Comparison of ENCODE assay signal across 8 mouse cellular contexts in genomic region chr10:81318589-81319329, GRCm38 (mm10). TPM values are rescaled to one million over a fixed set of nuclear protein-coding genes. Genes with fewer than 3 reads are reported as not detected.
DNase-seq lines count a peak whose midpoint lies in the region; ATAC-seq and TF ChIP-seq lines count a peak whose summit lies in the region.

No protein-coding gene starts in this region.

- TF ChIP-seq CTCF in gastrocnemius, adult 2 months (IDR thresholded peaks at IDR 0.05): no peak
- no peak for TF ChIP-seq CTCF in E14TG2a.4 (conservative IDR thresholded peaks at IDR 0.05; ENCODE audit: low read length)

- 0 out of 2 replicates have a peak overlapping the region, but pooled peaks have one; percentile 34 for H3K9ac ChIP-seq in embryonic facial prominence, embryonic 14.5 days (ENCODE audit: low read depth, low read length)
- H3K9ac ChIP-seq in kidney, embryonic 16.5 days (replicated peaks; ENCODE audit: low read length): peak overlapping the region; percentile 74; the same call in 1 of the 2 replicates
- peak overlapping the region; percentile 54; the same call in 1 of the 2 replicates for H3K9ac ChIP-seq in midbrain, embryonic 13.5 days (replicated peaks)

- WGBS in embryonic facial prominence, embryonic 14.5 days: 85% methylated on average over 13 of the region's 13 CpGs
- 88% methylated on average over 13 of the region's 13 CpGs for WGBS in kidney, embryonic 16.5 days
- 93% methylated on average over 13 of the region's 13 CpGs for WGBS in midbrain, embryonic 13.5 days

- DNase-seq in gastrocnemius, adult 2 months: peak; percentile 78
- no peak for DNase-seq in gastrocnemius, postnatal 25 days
- DNase-seq in embryonic facial prominence, embryonic 14.5 days (ENCODE audit: low spot score): no peak

- H3K4me2 ChIP-seq in embryonic facial prominence, embryonic 14.5 days (ENCODE audit: low read depth, low read length): peak overlapping the region; percentile 72
- peak overlapping the region; percentile 74; the same call in 1 of the 2 replicates for H3K4me2 ChIP-seq in kidney, embryonic 16.5 days (replicated peaks; ENCODE audit: low read depth, low read length)
- H3K4me2 ChIP-seq in midbrain, embryonic 13.5 days (replicated peaks): peak overlapping the region; percentile 87

- peaks cover 65% of the 10 kb centered on the region for H3K36me3 ChIP-seq in E14TG2a.4 (ENCODE audit: insufficient read depth, low read length)
- H3K36me3 ChIP-seq in embryonic facial prominence, embryonic 14.5 days (ENCODE audit: control insufficient read depth, insufficient read depth, low read length): peaks cover 58% of the 10 kb centered on the region
- peaks cover 38% of the 10 kb centered on the region for H3K36me3 ChIP-seq in kidney, embryonic 16.5 days (ENCODE audit: insufficient read depth, low read length)
- H3K36me3 ChIP-seq in midbrain, embryonic 13.5 days: peaks cover 66% of the 10 kb centered on the region

- H3K27ac ChIP-seq in gastrocnemius, adult 2 months: peak overlapping the region; percentile 98
- H3K27ac ChIP-seq in embryonic facial prominence, embryonic 14.5 days (replicated peaks; ENCODE audit: low read depth, low read length): peak overlapping the region; percentile 93; the same call in 1 of the 2 replicates
- H3K27ac ChIP-seq in kidney, embryonic 16.5 days (ENCODE audit: low read length): peak overlapping the region; percentile 95
- H3K27ac ChIP-seq in midbrain, embryonic 13.5 days: no peak overlapping the region

- ATAC-seq in embryonic facial prominence, embryonic 14.5 days (ENCODE audit: low read depth): no peak
- ATAC-seq in kidney, embryonic 16.5 days (ENCODE audit: low FRiP score, low TSS enrichment): no peak
- ATAC-seq in midbrain, embryonic 13.5 days: no peak
- ATAC-seq in inflammation-experienced regulatory T-cells, adult 6 months: no peak
- ATAC-seq in monocyte, adult 5-6 weeks (replicated peaks; ENCODE audit: insufficient number of reproducible peaks, low FRiP score, low TSS enrichment, poor library complexity, severe bottlenecking): no peak

- no peaks in the 10 kb centered on the region for H3K27me3 ChIP-seq in E14TG2a.4 (ENCODE audit: insufficient read depth, low read length)
- H3K27me3 ChIP-seq in embryonic facial prominence, embryonic 14.5 days (replicated peaks; ENCODE audit: control insufficient read depth, insufficient read depth, low read length): no peaks in the 10 kb centered on the region
- no peaks in the 10 kb centered on the region for H3K27me3 ChIP-seq in kidney, embryonic 16.5 days (ENCODE audit: insufficient read depth, low read length)
- no peaks in the 10 kb centered on the region for H3K27me3 ChIP-seq in midbrain, embryonic 13.5 days

- no peaks in the 10 kb centered on the region for H3K9me3 ChIP-seq in E14TG2a.4 (ENCODE audit: low read length)
- no peaks in the 10 kb centered on the region for H3K9me3 ChIP-seq in embryonic facial prominence, embryonic 14.5 days (ENCODE audit: control insufficient read depth, low read length)
- H3K9me3 ChIP-seq in kidney, embryonic 16.5 days (ENCODE audit: low read length): no peaks in the 10 kb centered on the region
- H3K9me3 ChIP-seq in midbrain, embryonic 13.5 days: no peaks in the 10 kb centered on the region

- H3K4me1 ChIP-seq in E14TG2a.4 (replicated peaks; ENCODE audit: low read depth, low read length): peaks cover 83% of the 10 kb centered on the region
- peaks cover 12% of the 10 kb centered on the region; the same call in 1 of the 2 replicates for H3K4me1 ChIP-seq in embryonic facial prominence, embryonic 14.5 days (ENCODE audit: control insufficient read depth, insufficient read depth, low read length)
- peaks cover 44% of the 10 kb centered on the region for H3K4me1 ChIP-seq in kidney, embryonic 16.5 days (ENCODE audit: insufficient read depth, low read length)
- peaks cover 36% of the 10 kb centered on the region for H3K4me1 ChIP-seq in midbrain, embryonic 13.5 days (replicated peaks)

- intact Hi-C loops in gastrocnemius, adult 2 months (cut with DNase I): loop anchor here (2.0 kb wide), 1 partner anchor 26 kb away; the partner anchor contains the start of gene Pip5k1c

- peak overlapping the region; percentile 98 for H3K4me3 ChIP-seq in gastrocnemius, adult 2 months
- H3K4me3 ChIP-seq in E14TG2a.4 (replicated peaks; ENCODE audit: low read length): peak overlapping the region; percentile 100; the same call in 1 of the 2 replicates
- H3K4me3 ChIP-seq in embryonic facial prominence, embryonic 14.5 days (ENCODE audit: low read depth, low read length): no peak overlapping the region; the same call in 1 of the 2 replicates
- H3K4me3 ChIP-seq in kidney, embryonic 16.5 days (ENCODE audit: low read length): no peak overlapping the region
- 0 out of 2 replicates have a peak overlapping the region, but pooled peaks have one; percentile 96 for H3K4me3 ChIP-seq in midbrain, embryonic 13.5 days (replicated peaks)

RNA-seq across cellular contexts. Expression of gene Cactin, which starts 2.1 kb away (rescaled TPM):
- total RNA-seq in gastrocnemius, adult 2 months (2021): 10 to 100 TPM in 1 of 2 experiments, 1 to 10 TPM in 1; 8.5 to 11.5 TPM
- 1 to 10 TPM; 7.9 to 8.3 TPM for total RNA-seq in gastrocnemius, postnatal 25 days (2021)
- 27.0 and 27.5 TPM in 2 replicates for polyA plus RNA-seq in embryonic facial prominence, embryonic 14.5 days (2014; fragmentation: Nextera tagmentation; extraction: Ambion mirVana)
- 42.3 and 43.2 TPM in 2 replicates for polyA plus RNA-seq in kidney, embryonic 16.5 days (2015; fragmentation: Nextera tagmentation; extraction: Ambion mirVana)
- polyA plus RNA-seq in midbrain, embryonic 13.5 days (2015; fragmentation: Nextera tagmentation; extraction: Ambion mirVana): 35.5 and 35.8 TPM in 2 replicates
- 1 to 10 TPM; 2.9 to 6.5 (median 4.1) TPM for polyA plus RNA-seq in inflammation-experienced regulatory T-cells, adult 6 months (2017; shearing (Covaris generic))
- total RNA-seq in monocyte, adult 5-6 weeks (2017): 24.5 to 34.3 TPM (median 25.5 TPM) in 3 replicates

RNA-seq across cellular contexts. Expression of gene Tbxa2r, which starts 9.8 kb away (rescaled TPM):
- total RNA-seq in gastrocnemius, adult 2 months (2021): under 1 TPM; 0.43 to 0.75 TPM
- total RNA-seq in gastrocnemius, postnatal 25 days (2021): under 1 TPM; 0.83 to 1.00 TPM
- 6.7 and 8.7 TPM in 2 replicates for polyA plus RNA-seq in embryonic facial prominence, embryonic 14.5 days (2014; fragmentation: Nextera tagmentation; extraction: Ambion mirVana)
- 19.7 and 20.2 TPM in 2 replicates for polyA plus RNA-seq in kidney, embryonic 16.5 days (2015; fragmentation: Nextera tagmentation; extraction: Ambion mirVana)
- polyA plus RNA-seq in midbrain, embryonic 13.5 days (2015; fragmentation: Nextera tagmentation; extraction: Ambion mirVana): 4.7 and 4.9 TPM in 2 replicates
- 10 to 100 TPM in 2 of 3 experiments, 1 to 10 TPM in 1; 10.0 to 21.7 (median 17.0) TPM for polyA plus RNA-seq in inflammation-experienced regulatory T-cells, adult 6 months (2017; shearing (Covaris generic))
- 0.19 TPM in 1 of 3 replicates, not detected in the others for total RNA-seq in monocyte, adult 5-6 weeks (2017)

RNA-seq across cellular contexts. Expression of gene Gipc3, which starts 24.3 kb away (rescaled TPM):
- 1 to 10 TPM in 1 of 2 experiments, under 1 TPM in 1; 0.69 to 1.3 TPM for total RNA-seq in gastrocnemius, adult 2 months (2021)
- 1 to 10 TPM; 1.0 to 1.3 TPM for total RNA-seq in gastrocnemius, postnatal 25 days (2021)
- 0.04 and 0.14 TPM in 2 replicates for polyA plus RNA-seq in embryonic facial prominence, embryonic 14.5 days (2014; fragmentation: Nextera tagmentation; extraction: Ambion mirVana)
- 0.09 TPM in 2 replicates for polyA plus RNA-seq in kidney, embryonic 16.5 days (2015; fragmentation: Nextera tagmentation; extraction: Ambion mirVana)
- not detected in 2 replicates for polyA plus RNA-seq in midbrain, embryonic 13.5 days (2015; fragmentation: Nextera tagmentation; extraction: Ambion mirVana)
- under 1 TPM in 1 of 3 experiments, not detected in 2; 0.12 TPM for polyA plus RNA-seq in inflammation-experienced regulatory T-cells, adult 6 months (2017; shearing (Covaris generic))
- not detected in 3 replicates for total RNA-seq in monocyte, adult 5-6 weeks (2017)

RNA-seq across cellular contexts. Expression of gene Pip5k1c, which starts 26.0 kb away (rescaled TPM):
- total RNA-seq in gastrocnemius, adult 2 months (2021): 10 to 100 TPM; 20.7 to 25.0 TPM
- total RNA-seq in gastrocnemius, postnatal 25 days (2021): 10 to 100 TPM; 20.3 to 20.6 TPM
- 48.4 and 56.3 TPM in 2 replicates for polyA plus RNA-seq in embryonic facial prominence, embryonic 14.5 days (2014; fragmentation: Nextera tagmentation; extraction: Ambion mirVana)
- polyA plus RNA-seq in kidney, embryonic 16.5 days (2015; fragmentation: Nextera tagmentation; extraction: Ambion mirVana): 62.9 and 63.9 TPM in 2 replicates
- 92.8 and 99.6 TPM in 2 replicates for polyA plus RNA-seq in midbrain, embryonic 13.5 days (2015; fragmentation: Nextera tagmentation; extraction: Ambion mirVana)
- 10 to 100 TPM; 10.7 to 15.9 (median 14.4) TPM for polyA plus RNA-seq in inflammation-experienced regulatory T-cells, adult 6 months (2017; shearing (Covaris generic))
- total RNA-seq in monocyte, adult 5-6 weeks (2017): 47.3 to 69.4 TPM (median 50.3 TPM) in 3 replicates

RNA-seq across cellular contexts. Expression of gene Tjp3, which starts 27.4 kb away (rescaled TPM):
- total RNA-seq in gastrocnemius, adult 2 months (2021): not detected
- not detected for total RNA-seq in gastrocnemius, postnatal 25 days (2021)
- 8.1 and 9.9 TPM in 2 replicates for polyA plus RNA-seq in embryonic facial prominence, embryonic 14.5 days (2014; fragmentation: Nextera tagmentation; extraction: Ambion mirVana)
- polyA plus RNA-seq in kidney, embryonic 16.5 days (2015; fragmentation: Nextera tagmentation; extraction: Ambion mirVana): 21.9 and 22.6 TPM in 2 replicates
- 4.9 and 5.5 TPM in 2 replicates for polyA plus RNA-seq in midbrain, embryonic 13.5 days (2015; fragmentation: Nextera tagmentation; extraction: Ambion mirVana)
- polyA plus RNA-seq in inflammation-experienced regulatory T-cells, adult 6 months (2017; shearing (Covaris generic)): 1 to 10 TPM; 1.7 to 3.2 (median 1.9) TPM
- total RNA-seq in monocyte, adult 5-6 weeks (2017): 2.6 to 8.9 TPM (median 3.0 TPM) in 3 replicates

Comparison
In these comparisons a context has a peak if more than half of its experiments do, and no peak if none do; other contexts are left out.
1. H3K4me3 ChIP-seq: peak in gastrocnemius, adult 2 months (single experiment), E14TG2a.4 (single experiment) and midbrain, embryonic 13.5 days (single experiment); none in embryonic facial prominence, embryonic 14.5 days (single experiment) and kidney, embryonic 16.5 days (single experiment).
2. Peak in every context shown above with its lines, with median percentiles within 50 percentile points of each other: H3K4me2 ChIP-seq and H3K9ac ChIP-seq.